Mouse (Mus musculus): ENCODE measurements around the gene Smtnl2. TPM values are rescaled to one million over a fixed set of nuclear protein-coding genes. Genes with fewer than 3 reads are reported as not detected.
"Not testable (repeated sequence)": the region's sequence is repeated elsewhere in the genome, so short reads cannot be mapped to it uniquely, and the experiment has no call there.

The Smtnl2 gene
- total and polyA plus RNA-seq, 2 experiments from 2014 or later = 9.7 to 10.2 TPM

DNA sequence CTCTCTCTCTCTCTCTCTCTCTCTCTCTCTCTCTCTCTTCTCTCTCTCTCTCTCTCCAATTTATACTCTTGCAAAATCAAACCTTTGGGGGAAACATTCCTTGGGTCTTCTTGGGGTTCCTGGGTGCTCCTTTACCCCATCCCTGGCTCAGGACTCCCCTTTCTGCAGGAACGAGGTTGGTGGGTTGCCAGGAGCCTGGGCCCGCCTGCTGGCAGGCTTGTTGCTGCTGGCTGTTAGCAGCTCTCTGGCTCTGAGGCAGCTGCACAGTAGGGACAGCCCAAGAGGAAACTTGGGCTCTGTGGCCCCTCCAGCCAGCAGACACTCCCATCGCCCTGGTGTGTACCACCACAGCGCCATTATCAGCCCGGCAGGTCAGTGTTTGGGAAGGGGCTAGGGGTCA lies 24.8 kb upstream of the Smtnl2 start:
- no peak overlapping the region for H3K4me3 ChIP-seq (ENCODE audit: low read depth, low read length)
- 62% methylated on average over 5 of the region's 5 CpGs for WGBS
- ATAC-seq (no peak), DNase-seq (peak; percentile 34)
- H3K4me2 ChIP-seq (ENCODE audit: low read depth) = no peak overlapping the region
- H3K4me1 ChIP-seq (ENCODE audit: insufficient read depth) = no peaks in the 10 kb centered on the region
- H3K9ac ChIP-seq = no peak overlapping the region
- no peaks in the 10 kb centered on the region for H3K9me3 ChIP-seq (ENCODE audit: low read length)
- TF ChIP-seq CTCF (IDR thresholded peaks at IDR 0.05; ENCODE audit: low read depth) = no peak
- H3K36me3 ChIP-seq (ENCODE audit: insufficient read depth) = no peaks in the 10 kb centered on the region
- H3K27me3 ChIP-seq (ENCODE audit: insufficient read depth, low read length) = no peaks in the 10 kb centered on the region
- H3K27ac ChIP-seq (ENCODE audit: low read depth, low read length) = no peak overlapping the region

DNA sequence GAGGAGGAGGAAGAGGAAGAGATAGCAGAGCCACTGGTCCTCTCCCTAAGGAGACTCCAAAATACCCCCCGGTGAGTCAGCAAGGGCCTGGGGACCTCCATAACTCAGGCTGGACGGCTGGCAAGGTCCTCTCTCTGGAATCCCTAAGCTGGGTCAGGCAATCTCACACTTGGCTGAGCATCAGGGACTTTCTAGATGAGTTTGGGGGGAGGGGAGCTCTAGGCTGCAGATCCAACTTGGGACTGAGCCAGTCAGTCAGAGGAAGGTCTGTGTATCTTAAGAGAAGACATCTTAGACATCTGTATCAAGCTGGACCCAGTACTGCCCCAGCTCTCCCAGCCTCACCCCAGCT lies 24.2 kb upstream of the Smtnl2 start:
- H3K4me3 ChIP-seq (ENCODE audit: low read depth, low read length) = no peak overlapping the region
- no peaks in the 10 kb centered on the region for H3K36me3 ChIP-seq (ENCODE audit: insufficient read depth)
- 47% methylated on average over 2 of the region's 2 CpGs for WGBS
- ATAC-seq = no peak
- H3K4me1 ChIP-seq (ENCODE audit: insufficient read depth) = no peaks in the 10 kb centered on the region
- H3K4me2 ChIP-seq (ENCODE audit: low read depth) = no peak overlapping the region
- no peaks in the 10 kb centered on the region for H3K9me3 ChIP-seq (ENCODE audit: low read length)
- no peak for DNase-seq
- no peak for TF ChIP-seq CTCF (IDR thresholded peaks at IDR 0.05; ENCODE audit: low read depth)
- no peak overlapping the region for H3K27ac ChIP-seq (ENCODE audit: low read depth, low read length)
- no peaks in the 10 kb centered on the region for H3K27me3 ChIP-seq (ENCODE audit: insufficient read depth, low read length)
- no peak overlapping the region for H3K9ac ChIP-seq

DNA sequence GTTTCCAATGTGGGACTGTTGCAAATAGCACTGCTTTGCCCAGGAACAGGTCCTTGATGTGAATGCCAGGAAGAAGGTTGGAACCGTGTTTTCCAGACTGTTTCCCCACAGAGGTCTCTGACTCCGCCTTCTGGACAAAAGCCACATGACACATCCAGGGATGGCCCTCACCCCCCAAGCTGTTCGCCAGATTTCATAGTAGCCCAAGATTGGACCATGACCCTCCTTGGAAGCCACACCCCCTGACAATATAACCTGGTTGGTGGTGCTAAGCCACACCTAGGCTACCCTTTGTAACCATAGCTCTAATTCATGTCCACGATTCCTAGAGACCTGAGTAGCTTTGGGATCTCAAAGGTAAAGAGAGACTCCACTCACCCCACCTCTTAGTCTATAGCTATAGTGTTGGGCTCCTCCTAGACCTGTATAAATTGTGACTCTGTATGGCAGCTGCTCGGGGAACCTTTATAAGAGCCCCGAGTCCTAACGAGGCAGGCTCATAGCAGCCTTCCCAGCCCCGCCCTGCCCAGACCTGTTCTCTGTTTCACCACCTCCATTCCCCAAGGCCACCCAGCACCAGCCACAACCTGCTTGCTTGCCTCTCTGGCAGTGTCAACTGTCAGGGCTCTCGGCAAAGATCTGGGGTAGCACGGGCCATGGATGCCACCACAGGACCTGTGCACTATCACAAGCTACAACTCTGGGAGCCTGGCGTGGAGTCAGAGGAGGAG lies 23.6 kb upstream of the Smtnl2 start, which contains the start of gene Ggt6:
Gene Ggt6, plus strand, starts transcription at position 564 of the 731 bp plus-strand sequence.
- TF ChIP-seq CTCF (IDR thresholded peaks at IDR 0.05; ENCODE audit: low read depth) = 0 out of 2 replicates have a peak, but pooled peaks have one; percentile 2
- Histone ChIP-seq H3K36me3 (ENCODE audit: insufficient read depth) (no peaks in the 10 kb centered on the region), H3K4me1 (ENCODE audit: insufficient read depth) (no peaks in the 10 kb centered on the region), H3K27me3 (ENCODE audit: insufficient read depth, low read length) (no peaks in the 10 kb centered on the region), H3K4me3 (ENCODE audit: low read depth, low read length) (no peak within 1 kb of the TSS), H3K9ac (no peak within 1 kb of the TSS), H3K9me3 (ENCODE audit: low read length) (no peaks in the 10 kb centered on the region), H3K27ac (ENCODE audit: low read depth, low read length) (no peak within 1 kb of the TSS), H3K4me2 (ENCODE audit: low read depth) (no peak within 1 kb of the TSS)
- WGBS = 66% methylated on average over 11 of the region's 11 CpGs
- DNase-seq (no peak), ATAC-seq (no peak)

DNA sequence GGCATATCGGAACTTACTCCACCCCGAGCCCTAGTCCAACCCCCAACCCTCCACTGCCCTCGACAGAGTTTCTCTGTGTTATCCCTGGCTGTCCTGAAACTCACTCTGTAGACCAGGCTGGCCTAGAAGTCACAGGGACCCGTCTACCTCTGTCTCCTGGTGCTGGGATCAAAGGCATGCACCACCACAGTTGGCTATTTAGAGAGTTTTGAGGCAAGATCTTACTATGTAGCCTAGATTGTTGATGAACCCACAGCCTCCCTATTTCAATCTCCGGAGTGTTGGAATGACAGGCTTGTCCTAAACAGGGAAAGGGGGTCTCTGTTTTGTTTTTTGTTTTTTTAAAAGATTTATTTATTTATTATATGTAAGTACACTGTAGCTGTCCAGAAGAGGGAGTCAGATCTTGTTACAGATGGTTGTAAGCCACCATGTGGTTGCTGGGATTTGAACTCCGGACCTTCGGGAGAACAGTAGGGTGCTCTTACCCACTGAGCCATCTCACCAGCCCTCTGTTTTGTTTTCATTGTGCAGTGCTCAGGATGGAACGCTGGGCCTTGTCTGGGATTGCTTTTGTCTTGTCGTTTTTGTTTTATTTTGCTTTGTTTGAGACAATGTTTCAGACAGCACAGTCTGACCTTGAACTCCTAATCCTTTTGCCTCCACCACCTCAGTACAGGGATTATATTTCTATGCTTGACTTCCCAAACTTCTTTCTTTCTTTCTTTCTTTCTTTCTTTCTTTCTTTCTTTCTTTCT lies 19.0 kb upstream of the Smtnl2 start:
- not testable (repeated sequence) for H3K27me3 ChIP-seq (ENCODE audit: insufficient read depth, low read length); H3K9ac ChIP-seq; H3K4me2 ChIP-seq (ENCODE audit: low read depth); DNase-seq; H3K4me1 ChIP-seq (ENCODE audit: insufficient read depth); H3K9me3 ChIP-seq (ENCODE audit: low read length); H3K4me3 ChIP-seq (ENCODE audit: low read depth, low read length); H3K27ac ChIP-seq (ENCODE audit: low read depth, low read length); H3K36me3 ChIP-seq (ENCODE audit: insufficient read depth); ATAC-seq
- 66% methylated on average over 9 of the region's 9 CpGs for WGBS

GRCm38 (mm10) chr11:72429288-72429690 lies 17.8 kb upstream of the Smtnl2 start:
- H3K9me3 ChIP-seq (ENCODE audit: low read length) = no peaks in the 10 kb centered on the region
- H3K4me1 ChIP-seq (ENCODE audit: insufficient read depth) = no peaks in the 10 kb centered on the region
- ATAC-seq (peak; percentile 77; the same call in 1 of the 2 replicates), DNase-seq (peak; percentile 85)
- 0 out of 2 replicates have a peak overlapping the region, but pooled peaks have one; percentile 3 for H3K4me2 ChIP-seq (ENCODE audit: low read depth)
- no peaks in the 10 kb centered on the region for H3K36me3 ChIP-seq (ENCODE audit: insufficient read depth)
- 43% methylated on average over 7 of the region's 7 CpGs for WGBS
- H3K27ac ChIP-seq (ENCODE audit: low read depth, low read length) = no peak overlapping the region
- TF ChIP-seq CTCF (IDR thresholded peaks at IDR 0.05; ENCODE audit: low read depth) = peak; percentile 91
- H3K27me3 ChIP-seq (ENCODE audit: insufficient read depth, low read length) = no peaks in the 10 kb centered on the region
- no peak overlapping the region for H3K4me3 ChIP-seq (ENCODE audit: low read depth, low read length)
- no peak overlapping the region for H3K9ac ChIP-seq

- H3K36me3 ChIP-seq (ENCODE audit: insufficient read depth) = no peaks in the 10 kb centered on the region
- H3K4me2 ChIP-seq (ENCODE audit: low read depth) = no peak overlapping the region
- no peaks in the 10 kb centered on the region for H3K9me3 ChIP-seq (ENCODE audit: low read length)
- no peak overlapping the region for H3K9ac ChIP-seq
- H3K4me1 ChIP-seq (ENCODE audit: insufficient read depth) = no peaks in the 10 kb centered on the region
- DNase-seq (peak; percentile 77), ATAC-seq (peak; percentile 55; the same call in 1 of the 2 replicates)
- TF ChIP-seq CTCF (IDR thresholded peaks at IDR 0.05; ENCODE audit: low read depth) = peak; percentile 57
- WGBS = 0% methylated on average over 5 of the region's 5 CpGs
- no peak overlapping the region for H3K27ac ChIP-seq (ENCODE audit: low read depth, low read length)
- no peak overlapping the region for H3K4me3 ChIP-seq (ENCODE audit: low read depth, low read length)
- no peaks in the 10 kb centered on the region for H3K27me3 ChIP-seq (ENCODE audit: insufficient read depth, low read length)
These were observed 17.2 kb upstream of the Smtnl2 start for GRCm38 (mm10) chr11:72428694-72429093.

DNA sequence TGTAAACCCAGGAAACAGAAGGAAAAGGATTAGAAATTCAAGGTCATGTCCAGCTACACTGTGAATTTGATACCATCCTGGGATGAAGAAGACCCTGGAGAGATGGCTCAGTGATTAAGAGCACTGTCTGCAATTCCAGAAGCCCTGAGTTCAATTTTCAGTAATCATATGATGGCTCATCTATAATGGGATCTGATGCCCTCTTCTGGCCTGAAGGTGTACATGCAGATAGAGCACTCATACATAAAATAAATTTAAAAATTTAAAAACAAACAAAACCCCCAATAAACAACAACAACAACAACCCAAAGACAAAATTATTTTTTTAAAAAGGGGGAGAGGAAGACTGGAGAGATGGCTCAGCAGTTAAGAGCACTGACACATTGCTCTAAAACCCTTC lies 15.4 kb upstream of the Smtnl2 start:
- Histone ChIP-seq H3K27ac (ENCODE audit: low read depth, low read length) (no peak overlapping the region), H3K4me3 (ENCODE audit: low read depth, low read length) (no peak overlapping the region), H3K9ac (no peak overlapping the region), H3K9me3 (ENCODE audit: low read length) (no peaks in the 10 kb centered on the region), H3K27me3 (ENCODE audit: insufficient read depth, low read length) (no peaks in the 10 kb centered on the region), H3K4me2 (ENCODE audit: low read depth) (no peak overlapping the region), H3K4me1 (ENCODE audit: insufficient read depth) (no peaks in the 10 kb centered on the region), H3K36me3 (ENCODE audit: insufficient read depth) (no peaks in the 10 kb centered on the region)
- no peak for ATAC-seq
- TF ChIP-seq CTCF (IDR thresholded peaks at IDR 0.05; ENCODE audit: low read depth) = peak; percentile 52
- DNase-seq = no peak

All from forebrain, postnatal 0 days (tissue).